Mouse (Mus musculus) gonadal fat pad, adult 2 months (tissue): ENCODE measurements around the gene Itpa. TPM values are rescaled to one million over a fixed set of nuclear protein-coding genes. Genes with fewer than 3 reads are reported as not detected.

Experiments used
- DNase-seq: peaks from one replicate; pipeline ENCODE4 v3.0.0-alpha.2; 2012; ENCODE audit warnings: low read depth
- polyA plus RNA-seq: library from polyadenylated mRNA; depleted of rRNA; stranded (reverse); fragments of >200 nt; gene quantifications from 2 replicates; pipeline ENCODE4 v1.2.3, GENCODE M21; 2012; rRNA removed

Gene Itpa
- polyA plus RNA-seq, 1 experiment: 36.6 TPM

DNA sequence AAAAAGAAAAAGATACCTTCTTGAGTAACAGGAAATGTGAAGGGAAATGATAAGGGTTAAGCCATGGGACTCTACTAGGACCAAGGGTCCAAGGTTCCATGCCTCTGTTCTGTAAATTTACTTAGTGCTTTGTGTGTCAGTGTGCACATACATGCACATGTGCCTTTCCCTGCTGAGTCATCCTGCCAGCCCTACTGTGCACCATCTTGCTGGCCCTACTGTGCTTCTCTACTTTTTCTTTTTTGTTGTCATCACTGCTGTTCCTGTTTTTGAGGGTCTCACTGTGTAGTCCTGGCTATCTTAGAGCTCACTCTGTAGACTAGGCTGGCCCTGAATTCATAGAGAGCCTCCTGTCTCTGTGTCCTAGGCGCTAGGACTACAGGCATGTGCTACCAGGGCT, 60.3 kb downstream of the Itpa start:
- DNase-seq: no peak

GRCm38 (mm10) chr2:130728906-130729585, 61.6 kb downstream of the Itpa start:
- no peak for DNase-seq

GRCm38 (mm10) chr2:130730746-130731145, 63.3 kb downstream of the Itpa start:
- DNase-seq: no peak

Other genes with a start within 250 kb of the Itpa start
- gene Vps16, start 243.3 kb upstream of the Itpa start, polyA plus RNA-seq: 48.8 and 71.6 TPM in 2 replicates
- gene Pced1a, start 242.9 kb upstream of the Itpa start, polyA plus RNA-seq: 21.2 and 25.6 TPM in 2 replicates
- 72.7 and 78.3 TPM in 2 replicates for gene Ptpra, start 217.3 kb upstream of the Itpa start, polyA plus RNA-seq
- 47.4 and 53.2 TPM in 2 replicates for gene Mrps26, start 103.9 kb upstream of the Itpa start, polyA plus RNA-seq
- gene Oxt, start 91.4 kb upstream of the Itpa start, polyA plus RNA-seq: not detected in 2 replicates
- not detected in 2 replicates for gene Avp, start 85.1 kb upstream of the Itpa start, polyA plus RNA-seq
- gene Fastkd5, start 37.6 kb upstream of the Itpa start, polyA plus RNA-seq: 2.0 and 2.3 TPM in 2 replicates
- 6.4 and 6.5 TPM in 2 replicates for gene Ubox5, start 37.6 kb upstream of the Itpa start, polyA plus RNA-seq
- gene Lzts3, start 24.8 kb upstream of the Itpa start, polyA plus RNA-seq: 12.5 and 14.8 TPM in 2 replicates
- gene Ddrgk1, start 3.0 kb upstream of the Itpa start, polyA plus RNA-seq: 63.9 and 87.7 TPM in 2 replicates
- gene Slc4a11, start 29.9 kb downstream of the Itpa start, polyA plus RNA-seq: 6.0 and 7.1 TPM in 2 replicates
- gene 4930402H24Rik, start 238.8 kb downstream of the Itpa start, polyA plus RNA-seq: 57.9 and 84.4 TPM in 2 replicates
- gene Atrn, start 238.9 kb downstream of the Itpa start, polyA plus RNA-seq: 14.0 and 16.0 TPM in 2 replicates